Mouse (Mus musculus) liver, postnatal 0 days (tissue): Measurements from ENCODE around the gene Tmem87a.

ENCODE experiments used
- CTCF ChIP-seq: sonication (generic); IDR thresholded peaks from 2 replicates; pipeline ENCODE4 v1.5.1; 2016; ENCODE audit warnings: antibody characterized with exemption, low read depth
- EP300 ChIP-seq: IDR thresholded peaks from 2 replicates; pipeline ENCODE4 v1.6.1; 2016; ENCODE audit warnings: antibody characterized with exemption, low read depth, mild to moderate bottlenecking

GRCm38 (mm10) chr2:120367416-120368207 lies 36.3 kb downstream of the Tmem87a start:
- TF ChIP-seq CTCF (no peak), EP300 (no peak)
